Mouse (Mus musculus): Measurements from ENCODE around the gene Mllt6. TPM values are rescaled to one million over a fixed set of nuclear protein-coding genes. Genes with fewer than 3 reads are reported as not detected.

Gene Mllt6
- polyA plus RNA-seq, 1 experiment from 2014 or later = 5.0 TPM

DNA sequence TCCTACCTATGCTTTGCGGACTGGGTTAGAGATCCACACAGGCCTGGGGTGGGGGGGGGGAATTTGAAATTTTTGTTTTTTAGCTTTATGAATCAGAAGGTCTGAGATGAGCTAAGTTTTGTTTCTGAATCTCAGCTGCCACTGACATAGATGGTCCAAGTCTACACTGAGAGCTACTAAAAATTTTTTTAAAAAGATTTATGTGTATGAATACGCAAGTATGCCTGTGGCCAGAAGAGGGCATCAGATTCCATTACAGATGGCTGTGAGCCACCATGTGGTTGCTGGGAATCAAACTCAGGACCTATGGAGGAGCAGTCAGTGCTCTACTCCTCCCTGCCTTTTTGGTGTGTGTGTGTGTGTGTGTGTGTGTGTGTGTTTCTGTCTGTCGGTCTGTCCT is 51.1 kb downstream of the Mllt6 start:
- Histone ChIP-seq H3K9ac (no peak overlapping the region), H3K4me1 (replicated peaks; ENCODE audit: control insufficient read depth, insufficient read depth, low read length) (no peaks in the 10 kb centered on the region), H3K27ac (no peak overlapping the region), H3K4me3 (replicated peaks; ENCODE audit: low read length) (no peak overlapping the region), H3K27me3 (ENCODE audit: control insufficient read depth, insufficient read depth, low read length) (no peaks in the 10 kb centered on the region), H3K36me3 (replicated peaks; ENCODE audit: control insufficient read depth, insufficient read depth) (peaks cover 83% of the 10 kb centered on the region), H3K4me2 (replicated peaks) (no peak overlapping the region), H3K9me3 (ENCODE audit: control insufficient read depth, low read length) (no peaks in the 10 kb centered on the region)
- WGBS = 96% methylated on average over 3 of the region's 3 CpGs
- no peak for DNase-seq (ENCODE audit: low spot score)
- ATAC-seq (ENCODE audit: low FRiP score) = no peak

DNA sequence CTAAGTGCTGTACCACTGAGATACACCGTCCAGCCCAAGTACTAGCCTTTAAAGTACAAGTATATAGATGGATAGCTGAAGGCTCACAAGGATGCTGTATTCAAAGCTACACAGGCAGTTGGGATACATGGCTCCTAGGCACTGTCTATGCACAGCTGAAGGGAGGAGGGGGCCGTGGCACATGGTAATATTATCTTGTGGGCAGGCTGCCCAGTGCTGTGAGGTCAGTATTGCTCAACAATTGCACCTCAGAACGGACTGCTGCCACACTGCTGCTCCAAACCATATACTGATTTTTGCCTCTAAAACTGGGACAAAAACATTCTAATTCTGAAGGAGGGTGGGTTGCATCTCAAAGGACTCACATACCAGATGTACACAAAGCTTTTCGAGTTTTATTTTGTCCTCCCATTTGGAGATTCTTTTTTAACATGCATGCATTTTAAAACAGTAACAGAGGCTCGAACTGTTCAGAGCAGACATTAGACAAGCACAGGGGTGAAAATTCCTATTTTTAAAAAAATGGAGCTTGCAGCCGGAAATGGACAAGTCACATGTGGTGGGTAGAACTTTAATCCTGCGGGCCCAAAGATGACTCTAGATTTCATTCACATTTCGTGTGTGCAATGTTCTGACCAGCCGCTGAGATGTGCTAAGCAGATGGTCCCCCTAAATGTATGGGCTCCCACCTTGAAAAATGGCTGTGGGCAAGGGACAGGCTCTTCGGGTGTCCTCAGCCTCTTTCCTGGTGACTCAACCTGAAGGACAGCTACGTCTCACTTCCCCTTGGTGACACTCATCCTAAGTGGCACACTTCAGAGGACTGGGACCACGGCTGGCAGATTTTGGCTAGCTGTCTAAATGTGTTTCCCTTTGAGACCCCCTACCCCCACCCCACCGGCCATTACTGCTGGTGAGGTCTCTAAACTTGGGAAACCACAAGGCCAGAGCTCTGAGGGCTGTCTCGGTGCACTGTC is 51.9 kb downstream of the Mllt6 start:
- no peak overlapping the region for H3K4me2 ChIP-seq (replicated peaks)
- ATAC-seq (ENCODE audit: low FRiP score) (no peak), DNase-seq (ENCODE audit: low spot score) (no peak)
- WGBS = 94% methylated on average over 14 of the region's 14 CpGs
- no peaks in the 10 kb centered on the region for H3K27me3 ChIP-seq (ENCODE audit: control insufficient read depth, insufficient read depth, low read length)
- H3K27ac ChIP-seq = no peak overlapping the region
- H3K4me3 ChIP-seq (replicated peaks; ENCODE audit: low read length) = no peak overlapping the region
- H3K9ac ChIP-seq = no peak overlapping the region
- peaks cover 85% of the 10 kb centered on the region for H3K36me3 ChIP-seq (replicated peaks; ENCODE audit: control insufficient read depth, insufficient read depth)
- H3K9me3 ChIP-seq (ENCODE audit: control insufficient read depth, low read length) = no peaks in the 10 kb centered on the region
- no peaks in the 10 kb centered on the region for H3K4me1 ChIP-seq (replicated peaks; ENCODE audit: control insufficient read depth, insufficient read depth, low read length)

DNA sequence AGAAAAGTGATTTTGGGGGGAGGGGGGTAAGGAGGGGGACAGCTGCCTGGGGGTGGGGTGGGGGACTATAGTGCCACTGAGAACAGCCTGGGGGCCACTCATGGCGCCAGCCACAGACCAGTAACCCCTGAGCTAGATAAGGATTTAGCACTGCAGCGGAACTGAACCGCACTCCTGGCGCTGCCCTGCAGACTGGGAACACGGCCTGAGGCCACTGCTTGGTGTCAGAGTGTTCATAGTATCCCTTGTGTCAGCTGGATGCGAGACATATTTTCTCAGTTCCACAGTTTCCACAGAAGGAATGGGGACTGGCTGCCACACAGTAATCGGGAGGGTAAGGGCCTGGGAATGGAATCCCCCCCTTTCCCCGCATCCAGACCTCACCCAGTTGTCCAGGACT is 52.8 kb downstream of the Mllt6 start:
- DNase-seq (ENCODE audit: low spot score) = no peak
- no peak for ATAC-seq (ENCODE audit: low FRiP score)
- Histone ChIP-seq H3K4me3 (replicated peaks; ENCODE audit: low read length) (no peak overlapping the region), H3K9ac (no peak overlapping the region), H3K9me3 (ENCODE audit: control insufficient read depth, low read length) (no peaks in the 10 kb centered on the region), H3K27ac (no peak overlapping the region), H3K36me3 (replicated peaks; ENCODE audit: control insufficient read depth, insufficient read depth) (peaks cover 90% of the 10 kb centered on the region), H3K27me3 (ENCODE audit: control insufficient read depth, insufficient read depth, low read length) (no peaks in the 10 kb centered on the region), H3K4me1 (replicated peaks; ENCODE audit: control insufficient read depth, insufficient read depth, low read length) (no peaks in the 10 kb centered on the region), H3K4me2 (replicated peaks) (no peak overlapping the region)
- 92% methylated on average over 8 of the region's 8 CpGs for WGBS

DNA sequence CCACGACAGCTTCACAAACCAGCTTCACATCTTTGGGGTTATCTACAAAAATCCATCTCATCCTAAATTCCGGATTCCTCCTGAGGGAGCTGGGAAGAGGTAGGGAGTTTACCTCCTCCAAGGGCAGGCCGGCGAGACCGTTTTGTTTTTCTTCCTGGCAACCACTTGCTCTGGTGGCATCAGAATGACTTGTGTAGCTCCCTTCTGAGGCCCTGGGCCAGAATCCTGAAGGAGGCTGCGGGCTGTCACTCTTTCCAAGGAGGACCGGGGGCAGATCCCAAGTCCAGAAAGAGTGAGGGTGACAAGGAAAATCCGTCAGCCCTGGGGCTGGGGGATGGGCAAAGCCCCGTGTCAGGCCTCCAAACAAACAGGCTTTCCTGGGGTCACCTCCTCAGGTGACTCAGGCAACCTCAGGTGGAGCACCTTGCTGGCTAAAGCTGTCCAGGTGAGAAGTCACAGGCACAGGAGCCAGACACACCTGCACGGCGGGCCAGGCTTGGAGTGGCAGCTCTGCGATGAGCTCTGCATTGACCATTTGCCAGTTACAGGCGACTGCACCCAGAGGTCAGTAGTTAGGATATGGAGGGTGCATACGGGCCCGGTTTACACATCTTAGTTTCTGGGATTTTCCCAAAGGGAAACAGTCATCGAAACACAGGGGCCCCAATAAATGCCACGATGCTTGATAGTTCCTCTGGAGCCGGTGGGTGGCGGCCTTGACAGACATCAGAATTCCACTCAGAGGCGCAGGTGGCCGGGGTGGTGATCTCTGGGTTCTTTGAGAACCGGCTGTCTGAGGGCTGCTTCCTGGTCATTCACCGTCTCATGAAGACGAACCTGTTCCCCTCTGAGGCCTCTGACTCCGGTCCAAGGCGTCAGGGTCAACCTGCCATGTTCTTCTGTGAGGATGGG is 54.4 kb downstream of the Mllt6 start:
- H3K4me2 ChIP-seq (replicated peaks) = no peak overlapping the region
- no peak overlapping the region for H3K9ac ChIP-seq
- H3K36me3 ChIP-seq (replicated peaks; ENCODE audit: control insufficient read depth, insufficient read depth) = peaks cover 90% of the 10 kb centered on the region
- H3K27ac ChIP-seq = no peak overlapping the region
- DNase-seq (ENCODE audit: low spot score) (no peak), ATAC-seq (ENCODE audit: low FRiP score) (no peak)
- no peak overlapping the region for H3K4me3 ChIP-seq (replicated peaks; ENCODE audit: low read length)
- WGBS = 92% methylated on average over 26 of the region's 26 CpGs
- H3K4me1 ChIP-seq (replicated peaks; ENCODE audit: control insufficient read depth, insufficient read depth, low read length) = no peaks in the 10 kb centered on the region
- H3K9me3 ChIP-seq (ENCODE audit: control insufficient read depth, low read length) = no peaks in the 10 kb centered on the region
- no peaks in the 10 kb centered on the region for H3K27me3 ChIP-seq (ENCODE audit: control insufficient read depth, insufficient read depth, low read length)

DNA sequence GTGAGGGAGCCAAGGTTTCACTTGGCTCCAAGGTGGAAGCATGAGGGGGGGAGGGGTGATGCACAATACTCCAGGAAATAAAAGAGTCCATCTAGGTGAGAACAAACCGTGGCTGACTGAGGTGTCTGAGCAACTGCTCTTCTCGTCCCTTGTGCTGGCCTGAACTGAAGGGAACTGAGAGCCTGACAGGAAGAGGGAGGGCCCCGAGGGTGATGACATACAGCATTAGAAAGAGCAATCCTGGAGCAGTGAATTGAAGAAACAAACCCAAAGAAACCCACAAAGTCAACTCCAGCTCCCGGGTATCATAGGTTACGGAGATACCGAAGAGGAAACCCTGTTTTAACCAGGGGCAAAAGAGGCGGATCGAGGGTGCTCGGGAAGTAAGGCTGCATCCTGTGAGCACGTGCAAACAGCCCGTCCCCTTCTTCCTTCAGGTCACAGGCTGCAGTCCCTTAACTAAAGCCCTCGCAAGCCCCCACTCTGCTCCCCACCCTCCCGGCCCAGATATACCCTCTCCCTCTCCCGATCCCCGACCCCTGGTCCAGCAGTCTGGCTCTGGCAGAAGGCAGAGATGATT is 55.2 kb downstream of the Mllt6 start:
- peaks cover 90% of the 10 kb centered on the region for H3K36me3 ChIP-seq (replicated peaks; ENCODE audit: control insufficient read depth, insufficient read depth)
- WGBS = 86% methylated on average over 15 of the region's 15 CpGs

DNA sequence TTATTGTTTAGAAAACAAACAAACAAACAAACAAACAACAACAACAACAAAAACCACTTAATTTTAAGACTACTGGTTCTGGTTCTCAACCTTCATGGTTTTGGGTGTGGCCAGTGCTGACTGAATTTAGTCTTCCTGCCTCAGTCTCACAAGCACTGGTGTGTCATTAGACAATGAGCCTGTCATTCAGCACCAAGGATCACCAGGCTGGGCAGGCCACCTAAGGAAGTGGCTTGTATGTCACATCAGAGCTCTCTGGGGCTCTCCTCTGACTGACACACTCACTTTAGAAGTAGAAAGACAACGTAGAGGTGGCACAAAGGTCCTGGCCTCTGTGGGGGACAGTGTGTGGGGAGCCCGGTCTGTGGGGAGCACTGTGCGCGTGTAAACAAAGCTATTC is 55.8 kb downstream of the Mllt6 start:
- H3K27me3 ChIP-seq (ENCODE audit: control insufficient read depth, insufficient read depth, low read length) = no peaks in the 10 kb centered on the region
- H3K27ac ChIP-seq = no peak overlapping the region
- H3K9me3 ChIP-seq (ENCODE audit: control insufficient read depth, low read length) = no peaks in the 10 kb centered on the region
- 86% methylated on average over 4 of the region's 4 CpGs for WGBS
- H3K4me3 ChIP-seq (replicated peaks; ENCODE audit: low read length) = no peak overlapping the region
- no peak overlapping the region for H3K4me2 ChIP-seq (replicated peaks)
- DNase-seq (ENCODE audit: low spot score) (no peak), ATAC-seq (ENCODE audit: low FRiP score) (no peak)
- H3K9ac ChIP-seq = no peak overlapping the region
- H3K36me3 ChIP-seq (replicated peaks; ENCODE audit: control insufficient read depth, insufficient read depth) = peaks cover 90% of the 10 kb centered on the region
- no peaks in the 10 kb centered on the region for H3K4me1 ChIP-seq (replicated peaks; ENCODE audit: control insufficient read depth, insufficient read depth, low read length)

More for the DNA sequence above, 55.2 kb downstream of the Mllt6 start:
- DNase-seq (ENCODE audit: low spot score) (no peak), ATAC-seq (ENCODE audit: low FRiP score) (no peak)
- Histone ChIP-seq H3K4me1 (replicated peaks; ENCODE audit: control insufficient read depth, insufficient read depth, low read length) (no peaks in the 10 kb centered on the region), H3K27ac (no peak overlapping the region), H3K4me2 (replicated peaks) (no peak overlapping the region), H3K27me3 (ENCODE audit: control insufficient read depth, insufficient read depth, low read length) (no peaks in the 10 kb centered on the region), H3K4me3 (replicated peaks; ENCODE audit: low read length) (no peak overlapping the region), H3K9me3 (ENCODE audit: control insufficient read depth, low read length) (no peaks in the 10 kb centered on the region), H3K9ac (no peak overlapping the region)

DNA sequence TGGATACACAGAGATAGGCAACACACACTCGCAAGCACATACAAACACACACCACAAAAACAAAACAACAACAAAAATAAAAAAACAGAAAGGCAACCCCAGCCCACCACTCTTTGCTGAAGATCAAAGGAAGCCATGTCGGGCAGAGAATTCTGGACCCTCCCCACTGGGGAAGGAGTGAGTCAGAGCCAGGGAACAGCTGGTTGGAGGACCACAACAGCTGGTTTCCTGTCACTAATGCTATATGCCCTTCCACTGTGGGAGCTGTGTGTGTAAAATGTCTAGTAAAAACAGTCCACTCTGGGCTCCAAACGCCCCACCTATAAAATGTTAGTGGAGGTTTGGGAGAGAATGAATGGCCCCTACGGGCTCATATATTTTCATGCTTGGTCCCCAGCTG is 58.1 kb downstream of the Mllt6 start:
- Histone ChIP-seq H3K36me3 (replicated peaks; ENCODE audit: control insufficient read depth, insufficient read depth) (peaks cover 98% of the 10 kb centered on the region), H3K4me2 (replicated peaks) (no peak overlapping the region), H3K9ac (no peak overlapping the region), H3K27me3 (ENCODE audit: control insufficient read depth, insufficient read depth, low read length) (no peaks in the 10 kb centered on the region), H3K9me3 (ENCODE audit: control insufficient read depth, low read length) (no peaks in the 10 kb centered on the region), H3K27ac (no peak overlapping the region), H3K4me3 (replicated peaks; ENCODE audit: low read length) (no peak overlapping the region), H3K4me1 (replicated peaks; ENCODE audit: control insufficient read depth, insufficient read depth, low read length) (no peaks in the 10 kb centered on the region)
- 96% methylated on average over 4 of the region's 4 CpGs for WGBS
- DNase-seq (ENCODE audit: low spot score) (no peak), ATAC-seq (ENCODE audit: low FRiP score) (no peak)

DNA sequence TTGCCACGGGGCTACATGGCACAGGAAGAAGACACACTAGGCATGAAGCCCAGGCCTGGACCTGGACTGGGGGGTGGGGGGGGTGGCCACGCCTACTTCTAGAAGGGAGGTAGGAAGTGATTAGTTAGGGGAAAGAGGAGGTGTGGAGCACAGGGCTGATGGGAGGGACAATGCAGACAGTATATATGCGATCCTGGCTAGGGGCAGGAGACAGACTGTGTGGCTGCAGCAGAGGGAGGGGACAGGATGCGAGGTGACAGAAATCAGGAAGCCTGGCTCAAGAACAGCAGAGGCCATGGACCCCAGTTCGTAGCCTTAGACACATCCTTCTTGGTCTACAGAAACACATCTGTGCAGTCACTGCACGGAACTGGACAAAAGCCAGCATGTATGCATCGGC is 60.5 kb downstream of the Mllt6 start:
- peaks cover 98% of the 10 kb centered on the region for H3K36me3 ChIP-seq (replicated peaks; ENCODE audit: control insufficient read depth, insufficient read depth)
- H3K27ac ChIP-seq = no peak overlapping the region
- no peak overlapping the region for H3K4me3 ChIP-seq (replicated peaks; ENCODE audit: low read length)
- no peak overlapping the region for H3K4me2 ChIP-seq (replicated peaks)
- H3K9ac ChIP-seq = no peak overlapping the region
- DNase-seq (ENCODE audit: low spot score) (no peak), ATAC-seq (ENCODE audit: low FRiP score) (no peak)
- H3K27me3 ChIP-seq (ENCODE audit: control insufficient read depth, insufficient read depth, low read length) = no peaks in the 10 kb centered on the region
- H3K9me3 ChIP-seq (ENCODE audit: control insufficient read depth, low read length) = no peaks in the 10 kb centered on the region
- no peaks in the 10 kb centered on the region for H3K4me1 ChIP-seq (replicated peaks; ENCODE audit: control insufficient read depth, insufficient read depth, low read length)
- WGBS = 89% methylated on average over 7 of the region's 7 CpGs

DNA sequence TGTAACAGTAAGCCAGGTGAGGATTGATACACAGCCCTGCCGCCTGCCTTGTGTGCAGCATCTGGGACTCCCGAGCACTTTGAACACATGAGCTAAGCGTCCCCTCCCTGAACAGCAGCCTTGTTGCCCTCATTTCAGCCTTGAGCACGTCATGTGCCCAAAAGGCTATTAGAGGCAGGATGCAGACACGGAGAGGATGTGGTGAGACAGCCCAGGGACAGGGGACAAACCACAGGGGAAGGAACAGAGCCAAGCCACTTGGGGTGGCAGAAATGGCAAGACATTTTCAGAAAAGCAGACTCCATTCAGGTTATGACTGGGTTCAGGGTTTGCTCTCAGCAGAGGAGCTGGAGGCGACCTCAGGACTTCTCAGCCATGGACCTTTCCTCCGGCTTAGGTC is 65.1 kb downstream of the Mllt6 start:
- Histone ChIP-seq H3K27me3 (ENCODE audit: control insufficient read depth, insufficient read depth, low read length) (no peaks in the 10 kb centered on the region), H3K4me1 (replicated peaks; ENCODE audit: control insufficient read depth, insufficient read depth, low read length) (no peaks in the 10 kb centered on the region), H3K4me3 (replicated peaks; ENCODE audit: low read length) (no peak overlapping the region), H3K36me3 (replicated peaks; ENCODE audit: control insufficient read depth, insufficient read depth) (peaks cover 86% of the 10 kb centered on the region), H3K27ac (no peak overlapping the region), H3K9ac (no peak overlapping the region), H3K4me2 (replicated peaks) (no peak overlapping the region), H3K9me3 (ENCODE audit: control insufficient read depth, low read length) (no peaks in the 10 kb centered on the region)
- 89% methylated on average over 7 of the region's 7 CpGs for WGBS
- DNase-seq (ENCODE audit: low spot score) (no peak), ATAC-seq (ENCODE audit: low FRiP score) (no peak)

All from hindbrain, embryonic 14.5 days (tissue).